Mouse (Mus musculus) myocyte (in vitro differentiated cells): ENCODE data around the gene Fstl3. TPM values are rescaled to one million over a fixed set of nuclear protein-coding genes. Genes with fewer than 3 reads are reported as not detected.

Experiments
- H3K27me3 ChIP-seq: one replicate; pipeline ENCODE4 v1.6.1; 2011; ENCODE audit not compliant: control insufficient read depth, insufficient read depth, insufficient read length
- H3K36me3 ChIP-seq: one replicate; pipeline ENCODE4 v1.6.1; 2011; ENCODE audit not compliant: control insufficient read depth, insufficient read depth
- H3K4me2 ChIP-seq: one replicate; pipeline ENCODE4 v1.6.1; 2011; ENCODE audit warnings: low read depth, control low read depth
- H3K4me3 ChIP-seq: one replicate; pipeline ENCODE4 v1.5.1; 2011; ENCODE audit warnings: mild to moderate bottlenecking, control low read depth, moderate library complexity
- H3K79me2 ChIP-seq: one replicate; pipeline ENCODE4 v1.6.1; 2011; ENCODE audit not compliant: control insufficient read depth, insufficient read depth
- H3ac ChIP-seq: one replicate; pipeline ENCODE4 v1.6.1; 2011; ENCODE audit not compliant: control insufficient read depth, insufficient read length
- CEBPB ChIP-seq: IDR thresholded peaks from 2 replicates; pipeline ENCODE4 v1.6.1; 2011; ENCODE audit warnings: mild to moderate bottlenecking, moderate library complexity; ENCODE audit not compliant: poor library complexity, insufficient read depth, severe bottlenecking
- E2F4 ChIP-seq: IDR thresholded peaks from one replicate; pipeline ENCODE4 v1.6.1; 2011; ENCODE audit warnings: mild to moderate bottlenecking, control low read depth, moderate library complexity; ENCODE audit not compliant: insufficient read depth
- MAX ChIP-seq: IDR thresholded peaks from one replicate; pipeline ENCODE4 v1.6.1; 2011; ENCODE audit warnings: low read depth, mild to moderate bottlenecking, control low read depth
- MYOD1 ChIP-seq, 3 experiments: IDR thresholded peaks; one replicate each; pipeline ENCODE4 v1.6.1; 2011; ENCODE audit warnings: control low read depth in 2 of 3, low read depth in 2 of 3, mild to moderate bottlenecking in 2 of 3, moderate library complexity in 1 of 3; ENCODE audit not compliant: insufficient read length in 2 of 3, control insufficient read depth in 1 of 3
- MYOG ChIP-seq, 3 experiments: IDR thresholded peaks; one replicate each; pipeline ENCODE4 v1.6.1; 2011; ENCODE audit warnings: control low read depth in 2 of 3, low read depth in 2 of 3, mild to moderate bottlenecking in 2 of 3; ENCODE audit not compliant: insufficient read length in 2 of 3, control insufficient read depth in 1 of 3, insufficient read depth in 1 of 3
- POLR2A ChIP-seq: IDR thresholded peaks from one replicate; pipeline ENCODE4 v1.6.1; 2011; ENCODE audit warnings: low read depth, mild to moderate bottlenecking, control low read depth, moderate library complexity; ENCODE audit not compliant: insufficient read length
- POLR2AphosphoS2 ChIP-seq: IDR thresholded peaks from one replicate; pipeline ENCODE4 v1.6.1; 2011; ENCODE audit warnings: low read depth, control low read depth; ENCODE audit not compliant: insufficient read length
- REST ChIP-seq: IDR thresholded peaks from one replicate; pipeline ENCODE4 v1.6.1; 2011; ENCODE audit warnings: mild to moderate bottlenecking, control low read depth, moderate library complexity; ENCODE audit not compliant: insufficient read depth, insufficient read length
- SRF ChIP-seq: IDR thresholded peaks from one replicate; pipeline ENCODE4 v1.6.1; 2011; ENCODE audit warnings: low read depth; ENCODE audit not compliant: control insufficient read depth, insufficient read length
- TCF12 ChIP-seq: IDR thresholded peaks from one replicate; pipeline ENCODE4 v1.6.1; 2011; ENCODE audit warnings: mild to moderate bottlenecking, control low read depth; ENCODE audit not compliant: poor library complexity, insufficient read depth, severe bottlenecking
- TCF3 ChIP-seq: IDR thresholded peaks from one replicate; pipeline ENCODE4 v1.6.1; 2011; ENCODE audit warnings: low read depth, control low read depth; ENCODE audit not compliant: insufficient read length
- USF1 ChIP-seq: IDR thresholded peaks from one replicate; pipeline ENCODE4 v1.6.1; 2011; ENCODE audit warnings: low read depth, mild to moderate bottlenecking, control low read depth, moderate library complexity
- polyA plus RNA-seq: library from polyadenylated mRNA; unstranded; fragments of >200 nt; fragmentation: generic; extraction: Trizol; gene quantifications from one replicate; pipeline ENCODE4 v1.2.1, GENCODE M21; 2012; ENCODE audit warnings: missing spikeins

The Fstl3 gene
- polyA plus RNA-seq, 1 experiment = 28.9 TPM

GRCm38 (mm10) chr10:79767372-79768244 is 9.5 kb upstream of the Fstl3 start:
- Histone ChIP-seq H3K4me2 (peak overlapping the region; percentile 67), H3ac (no peak overlapping the region), H3K27me3 (no peaks in the 10 kb centered on the region), H3K79me2 (peaks cover 40% of the 10 kb centered on the region), H3K36me3 (no peaks in the 10 kb centered on the region), H3K4me3 (peak overlapping the region; percentile 65)
- TF ChIP-seq REST (no peak), TCF12 (no peak), POLR2A (no peak), E2F4 (no peak), CEBPB (no peak), MYOG (IDR thresholded peaks at IDR 0.05; ENCODE audit: control insufficient read depth in 1 of 3, insufficient read depth in 1 of 3, insufficient read length in 2 of 3, low read depth in 2 of 3) (peak in 1 of 3 experiments; percentile 13), TCF3 (no peak)

GRCm38 (mm10) chr10:79768400-79768799 is 8.7 kb upstream of the Fstl3 start:
- no peak for TF ChIP-seq MAX
- TF ChIP-seq TCF3 = no peak
- TF ChIP-seq SRF = no peak
- TF ChIP-seq MYOG (IDR thresholded peaks at IDR 0.05; ENCODE audit: control insufficient read depth in 1 of 3, insufficient read depth in 1 of 3, insufficient read length in 2 of 3, low read depth in 2 of 3) = no peak
- no peak for TF ChIP-seq REST
- no peak for TF ChIP-seq POLR2AphosphoS2
- TF ChIP-seq USF1 = no peak
- no peak for TF ChIP-seq E2F4
- no peak for TF ChIP-seq MYOD1 (IDR thresholded peaks at IDR 0.05; ENCODE audit: control insufficient read depth in 1 of 3, insufficient read length in 2 of 3, low read depth in 2 of 3)
- no peak for TF ChIP-seq CEBPB
- TF ChIP-seq POLR2A = no peak
- TF ChIP-seq TCF12 = no peak
- Histone ChIP-seq H3K4me3 (no peak overlapping the region), H3K36me3 (no peaks in the 10 kb centered on the region), H3ac (no peak overlapping the region), H3K4me2 (peak overlapping the region; percentile 67), H3K27me3 (no peaks in the 10 kb centered on the region), H3K79me2 (peaks cover 32% of the 10 kb centered on the region)

GRCm38 (mm10) chr10:79769329-79769728 is 7.7 kb upstream of the Fstl3 start:
- Histone ChIP-seq H3K27me3 (no peaks in the 10 kb centered on the region), H3K79me2 (peaks cover 22% of the 10 kb centered on the region), H3K36me3 (no peaks in the 10 kb centered on the region), H3K4me3 (no peak overlapping the region), H3K4me2 (no peak overlapping the region), H3ac (no peak overlapping the region)
- TF ChIP-seq MYOD1 (IDR thresholded peaks at IDR 0.05; ENCODE audit: control insufficient read depth in 1 of 3, insufficient read length in 2 of 3, low read depth in 2 of 3) (no peak), MYOG (IDR thresholded peaks at IDR 0.05; ENCODE audit: control insufficient read depth in 1 of 3, insufficient read depth in 1 of 3, insufficient read length in 2 of 3, low read depth in 2 of 3) (no peak), CEBPB (no peak), TCF12 (no peak)

GRCm38 (mm10) chr10:79772320-79772719 is 4.8 kb upstream of the Fstl3 start:
- TF ChIP-seq REST = no peak
- TF ChIP-seq MAX = no peak
- TF ChIP-seq POLR2A = no peak
- no peak for TF ChIP-seq TCF3
- no peak for TF ChIP-seq SRF
- no peak for TF ChIP-seq USF1
- no peak for TF ChIP-seq MYOD1 (IDR thresholded peaks at IDR 0.05; ENCODE audit: control insufficient read depth in 1 of 3, insufficient read length in 2 of 3, low read depth in 2 of 3)
- no peak for TF ChIP-seq MYOG (IDR thresholded peaks at IDR 0.05; ENCODE audit: control insufficient read depth in 1 of 3, insufficient read depth in 1 of 3, insufficient read length in 2 of 3, low read depth in 2 of 3)
- no peak for TF ChIP-seq E2F4
- TF ChIP-seq TCF12 = no peak
- TF ChIP-seq POLR2AphosphoS2 = no peak
- no peak for TF ChIP-seq CEBPB
- no peaks in the 10 kb centered on the region for H3K36me3 ChIP-seq
- no peaks in the 10 kb centered on the region for H3K27me3 ChIP-seq
- H3K79me2 ChIP-seq = no peaks in the 10 kb centered on the region
- H3K4me3 ChIP-seq = no peak overlapping the region
- H3ac ChIP-seq = no peak overlapping the region
- H3K4me2 ChIP-seq = no peak overlapping the region

GRCm38 (mm10) chr10:79773208-79773607 is 3.9 kb upstream of the Fstl3 start:
- TF ChIP-seq POLR2AphosphoS2 = no peak
- no peak for TF ChIP-seq MYOG (IDR thresholded peaks at IDR 0.05; ENCODE audit: control insufficient read depth in 1 of 3, insufficient read depth in 1 of 3, insufficient read length in 2 of 3, low read depth in 2 of 3)
- no peak for TF ChIP-seq SRF
- no peak for TF ChIP-seq E2F4
- TF ChIP-seq REST = no peak
- TF ChIP-seq POLR2A = no peak
- no peak for TF ChIP-seq USF1
- TF ChIP-seq CEBPB = no peak
- no peak for TF ChIP-seq TCF12
- TF ChIP-seq TCF3 = no peak
- TF ChIP-seq MAX = no peak
- no peak for TF ChIP-seq MYOD1 (IDR thresholded peaks at IDR 0.05; ENCODE audit: control insufficient read depth in 1 of 3, insufficient read length in 2 of 3, low read depth in 2 of 3)
- Histone ChIP-seq H3K4me3 (no peak overlapping the region), H3K27me3 (no peaks in the 10 kb centered on the region), H3K4me2 (no peak overlapping the region), H3ac (no peak overlapping the region), H3K36me3 (no peaks in the 10 kb centered on the region), H3K79me2 (no peaks in the 10 kb centered on the region)
